Mouse (Mus musculus) lung, postnatal 25 days (tissue): ENCODE results near the gene Gm10037.
"Not testable (repeated sequence)": the region's sequence is repeated elsewhere in the genome, so short reads cannot be mapped to it uniquely, and the experiment has no call there.

Experiments used
- DNase-seq: peaks from one replicate; pipeline ENCODE4 v3.0.0; 2022; ENCODE audit warnings: low spot score

Gm10037 gene

DNA sequence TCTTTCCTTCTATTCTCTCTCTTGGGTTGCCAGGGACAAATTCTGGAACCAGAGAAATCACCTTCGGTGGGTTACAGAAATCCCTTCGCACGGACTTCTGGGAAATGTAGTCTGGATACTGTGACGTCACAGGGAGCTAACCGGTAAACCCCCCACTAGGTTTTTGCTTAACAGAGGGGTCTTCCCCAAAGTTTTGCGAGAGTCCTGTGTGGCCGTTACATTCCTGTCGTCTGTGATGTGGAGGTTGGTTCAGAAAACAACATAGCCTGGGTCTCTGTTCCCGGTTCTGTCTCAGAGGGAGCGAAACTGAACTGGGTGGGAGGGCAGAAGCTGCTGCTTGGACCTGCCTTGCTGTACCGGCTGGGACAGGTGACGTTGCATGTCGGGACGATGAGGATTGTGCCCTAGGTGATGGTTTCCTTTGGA is at the start of gene Gm10037:
Gene Gm10037, plus strand, starts transcription at position 196 of the 426 bp plus-strand sequence.
- peak; percentile 64 for DNase-seq

DNA sequence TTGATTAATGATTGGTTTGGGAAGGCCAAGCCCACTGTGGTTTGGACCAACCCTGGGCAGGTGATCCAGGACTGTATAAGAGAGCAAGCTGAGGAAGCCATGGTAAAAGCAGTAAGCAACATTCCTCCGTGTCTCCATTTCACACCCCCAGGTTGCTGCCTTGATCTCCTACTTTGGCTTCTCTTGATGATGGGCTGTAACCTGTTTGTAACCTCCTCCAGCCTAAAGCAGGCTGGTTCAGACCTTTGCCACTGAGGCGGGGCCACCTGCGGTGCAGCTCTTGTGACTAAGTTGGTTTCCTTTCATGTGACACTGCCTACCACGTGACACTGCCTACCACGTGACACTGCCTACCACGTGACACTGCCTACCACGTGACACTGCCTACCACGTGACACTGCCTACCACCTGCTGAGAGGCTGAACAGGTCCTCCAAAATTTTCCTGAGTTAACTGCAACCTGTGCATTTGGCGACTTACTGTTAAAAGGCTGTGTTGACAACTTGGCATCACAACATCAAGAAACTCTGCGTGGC is 38.9 kb upstream of the Gm10037 start:
- DNase-seq: no peak

DNA sequence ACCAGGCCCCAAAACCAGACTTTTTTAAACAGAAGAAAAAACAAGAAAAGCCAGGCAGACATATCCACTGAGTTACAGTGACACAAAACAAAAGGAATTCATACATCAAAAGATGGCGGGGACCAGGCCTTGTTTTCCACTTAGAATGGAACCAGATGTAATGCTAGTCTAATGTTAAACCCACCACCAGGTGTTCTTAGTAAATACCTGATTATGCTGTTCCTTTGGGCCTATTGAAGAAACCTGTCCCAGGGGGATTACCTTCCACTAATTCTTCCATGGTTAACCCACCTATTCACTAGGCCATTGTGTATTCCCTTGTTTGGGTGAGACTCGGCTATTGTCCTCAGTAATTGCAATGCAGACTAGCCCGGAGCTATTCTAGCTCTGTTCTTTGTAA is 32.3 kb upstream of the Gm10037 start:
- no peak for DNase-seq

DNA sequence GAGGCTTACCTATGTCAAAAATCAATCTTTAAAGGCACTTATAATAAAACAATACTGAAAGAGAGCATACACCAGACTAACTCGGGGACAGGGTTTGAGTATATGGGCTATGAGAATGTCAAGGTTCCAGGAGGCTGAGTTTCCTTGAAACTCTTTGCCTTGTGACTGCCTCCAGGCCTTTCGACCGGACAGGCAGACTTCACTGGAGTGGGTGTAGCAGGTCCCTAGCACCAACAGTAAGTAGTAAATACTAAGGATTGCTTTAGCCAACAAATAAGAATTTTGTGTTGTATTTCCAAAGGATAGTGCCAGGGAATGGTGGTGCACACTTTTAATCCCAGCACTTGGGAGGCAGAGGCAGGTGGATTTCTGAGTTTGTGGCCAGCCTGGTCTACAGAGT is 31.8 kb upstream of the Gm10037 start:
- not testable (repeated sequence) for DNase-seq

DNA sequence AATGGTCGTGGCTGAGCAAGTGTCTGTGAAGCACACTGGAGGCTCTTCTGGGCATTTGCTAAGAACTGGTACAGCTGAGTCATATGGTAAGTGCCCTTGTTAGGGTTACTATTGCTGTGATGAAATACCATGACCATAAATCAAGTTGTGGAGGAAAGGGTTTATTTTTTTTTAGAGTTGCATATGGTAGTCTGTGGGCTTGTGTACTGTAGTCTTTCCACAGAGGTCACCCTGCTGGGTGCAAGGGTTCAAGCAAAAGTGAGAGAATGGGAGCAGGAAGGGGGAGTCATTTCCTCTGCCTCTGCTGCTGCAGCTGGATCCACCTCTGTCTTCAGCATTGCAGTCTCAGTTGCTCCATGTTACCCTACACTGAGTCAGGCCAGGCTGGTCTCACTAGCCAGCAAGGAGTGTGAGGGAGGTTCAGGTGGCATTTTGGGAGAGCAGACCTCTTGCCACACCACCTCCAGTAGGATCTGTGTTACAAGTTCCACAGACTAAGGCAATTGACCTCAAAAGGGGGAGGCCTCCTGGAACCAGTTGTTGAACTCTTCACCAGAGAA is 19.2 kb upstream of the Gm10037 start:
- DNase-seq: no peak

DNA sequence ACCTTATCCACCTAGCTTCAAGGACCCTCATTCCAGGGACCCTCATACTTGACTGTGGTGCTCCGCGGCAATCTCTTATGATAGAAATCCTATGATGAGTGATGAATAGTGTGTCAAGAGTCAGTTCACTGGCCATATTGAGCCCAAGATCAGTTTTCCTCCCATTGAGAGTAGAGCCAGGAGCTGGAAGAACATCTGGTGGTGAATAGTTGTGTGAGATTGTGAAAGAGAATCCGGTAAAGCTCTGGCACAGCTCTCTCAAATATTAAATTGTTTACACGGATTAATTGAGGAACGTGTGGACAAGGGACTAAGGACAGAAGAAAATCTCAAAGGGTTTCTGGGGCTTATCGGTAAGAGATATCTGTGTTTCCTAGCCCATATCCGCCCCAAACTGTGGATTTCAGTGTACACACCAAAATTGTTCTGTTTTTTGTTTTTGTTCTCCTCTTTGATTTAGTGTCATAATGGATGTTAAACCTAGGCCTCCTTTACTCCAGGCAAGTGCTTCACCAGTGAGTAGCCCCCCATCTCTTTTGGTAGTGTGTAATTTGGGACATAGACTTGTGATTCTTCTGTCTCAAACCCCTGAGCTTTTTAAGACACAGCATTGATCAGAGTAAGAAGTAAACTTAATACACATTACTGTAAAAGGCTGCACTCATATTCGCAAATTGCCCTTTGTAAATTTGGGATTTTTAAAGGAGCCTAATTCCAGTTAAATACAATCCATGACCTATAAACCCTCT is 17.8 kb upstream of the Gm10037 start:
- DNase-seq: no peak

DNA sequence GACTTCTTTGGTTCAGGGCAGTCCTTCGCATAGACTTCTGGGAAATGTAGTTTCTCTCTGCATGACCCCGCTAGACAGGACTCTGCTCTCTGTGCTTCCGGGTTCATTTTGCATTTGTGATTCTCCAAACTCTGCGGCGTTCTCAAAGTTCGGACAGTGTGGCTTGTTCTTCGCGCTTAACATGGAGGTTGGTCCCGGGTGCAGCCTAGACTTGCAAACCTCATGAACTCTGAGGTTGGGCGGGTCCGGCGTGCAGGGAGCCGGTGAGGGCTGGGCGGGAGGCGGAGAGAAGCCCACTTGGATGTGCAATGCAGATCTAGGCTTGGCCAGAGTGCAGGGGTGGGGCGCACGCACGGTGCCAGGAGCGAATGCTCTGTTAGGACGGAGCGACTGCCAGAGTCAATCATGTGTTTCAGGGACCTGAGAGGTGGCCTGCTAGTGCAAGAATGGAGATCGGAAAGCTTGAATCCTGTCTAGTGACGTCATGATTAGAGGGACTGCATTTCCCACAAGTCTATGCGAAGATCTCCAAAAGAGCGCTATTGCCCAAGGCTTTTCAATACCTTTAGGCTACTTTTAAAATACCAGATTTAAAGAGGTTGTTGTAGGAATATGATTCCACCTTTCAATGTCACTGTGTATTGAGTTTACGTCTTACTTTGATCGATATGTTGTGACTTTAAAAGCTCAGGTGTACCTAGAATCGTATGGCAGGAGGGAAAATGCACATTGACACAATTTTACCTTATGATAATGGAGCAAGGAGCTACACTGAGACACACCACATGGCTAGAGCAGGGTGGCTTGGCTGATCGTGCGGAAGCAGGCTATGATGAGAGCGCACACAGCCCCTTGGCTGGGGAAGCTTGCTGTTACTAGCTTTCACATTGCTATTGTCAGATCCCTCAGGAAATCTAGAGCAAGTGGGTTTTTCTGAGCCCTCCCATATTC is 16.9 kb upstream of the Gm10037 start, which contains the start of gene Zfp273:
Gene Zfp273, plus strand, starts transcription at position 31 of the 951 bp plus-strand sequence.
- peak; percentile 89 for DNase-seq

DNA sequence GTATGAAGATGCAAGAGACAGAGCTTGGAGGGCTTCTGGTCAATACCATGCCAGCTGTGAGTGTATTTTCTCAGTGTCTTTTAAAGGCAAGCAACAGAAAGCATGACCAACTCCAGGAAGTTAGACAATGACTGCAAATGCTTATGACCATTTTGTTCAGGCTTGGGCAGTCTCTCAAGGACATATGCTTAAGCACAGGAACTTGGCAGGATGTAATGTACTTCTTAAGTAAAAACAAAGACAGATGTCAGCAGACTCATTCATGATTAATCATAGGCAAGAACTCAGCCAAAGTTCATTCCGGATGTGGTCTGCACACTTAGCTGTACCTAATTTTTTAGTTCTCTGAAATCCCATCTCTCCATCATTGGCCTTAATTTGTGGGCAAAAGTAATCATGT is 12.3 kb upstream of the Gm10037 start:
- DNase-seq: no peak

DNA sequence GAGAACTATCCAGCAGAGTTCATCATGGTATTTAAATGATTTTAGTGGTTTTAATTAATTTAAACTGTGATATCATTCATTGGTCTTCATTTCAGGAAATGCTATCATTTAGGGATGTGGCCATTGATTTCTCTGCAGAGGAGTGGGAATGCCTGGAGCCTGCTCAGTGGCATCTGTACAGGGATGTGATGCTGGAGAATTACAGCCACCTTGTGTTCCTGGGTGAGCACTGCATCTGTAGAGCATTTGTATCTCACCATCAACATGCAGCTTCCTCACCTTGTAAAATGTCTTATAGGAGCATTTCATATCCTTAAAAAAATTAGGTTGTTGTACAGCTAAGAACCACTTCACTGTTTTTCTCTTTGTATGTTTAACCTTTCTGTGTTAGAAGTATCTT is 2.2 kb downstream of the Gm10037 start:
- not testable (repeated sequence) for DNase-seq

DNA sequence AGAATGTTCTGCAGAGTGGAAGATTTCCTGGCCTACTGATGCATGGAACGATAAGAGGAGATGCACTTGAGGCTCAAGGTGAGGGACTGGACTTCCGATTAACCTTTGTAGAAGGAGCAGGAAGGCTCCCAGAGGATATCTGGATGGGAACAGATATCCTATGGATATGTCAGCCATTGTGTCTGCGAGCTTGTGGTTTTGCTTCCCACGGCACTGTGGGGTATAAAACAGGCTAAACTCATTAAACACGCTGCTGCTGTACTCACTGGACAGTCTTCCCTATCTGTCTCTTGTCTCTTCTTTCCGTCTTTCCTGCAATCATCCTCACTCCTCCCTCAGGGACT is 12.8 kb downstream of the Gm10037 start:
- DNase-seq: no peak

DNA sequence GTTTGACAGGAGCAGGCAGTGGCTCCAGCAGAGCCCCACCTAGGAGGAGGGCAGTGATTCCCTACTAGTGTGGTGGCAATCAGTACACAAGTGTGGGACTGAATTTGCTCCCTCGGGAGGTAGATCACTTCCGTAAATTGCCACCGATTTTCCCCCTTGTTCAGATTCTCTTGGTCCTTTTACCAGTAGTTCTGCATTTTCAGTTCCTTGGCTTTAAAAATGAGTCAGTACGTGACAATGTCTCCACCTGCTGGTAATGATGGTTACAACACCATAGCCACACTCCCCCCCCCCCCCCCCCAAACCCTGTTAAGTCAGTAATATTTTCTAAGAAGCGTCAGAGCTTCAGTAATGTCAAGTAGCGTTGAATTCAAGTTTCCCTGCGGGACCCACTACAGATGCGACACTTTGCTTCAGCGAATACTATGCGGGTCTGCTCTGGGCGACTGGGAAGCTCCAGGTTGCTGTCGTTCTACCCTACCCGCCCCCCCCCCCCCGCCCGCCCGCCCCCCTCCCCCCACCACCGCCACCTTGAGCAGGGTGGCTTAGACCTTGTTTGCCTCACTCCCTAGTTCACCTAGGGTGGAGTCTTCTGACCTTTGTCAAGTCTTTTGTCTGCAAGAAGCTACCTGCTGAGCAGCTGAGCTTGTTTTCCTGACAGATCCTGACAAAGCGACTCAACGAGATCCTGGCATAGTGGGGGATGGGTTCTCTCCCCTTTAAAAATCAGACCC is 13.4 kb downstream of the Gm10037 start:
- peak; percentile 63 for DNase-seq

DNA sequence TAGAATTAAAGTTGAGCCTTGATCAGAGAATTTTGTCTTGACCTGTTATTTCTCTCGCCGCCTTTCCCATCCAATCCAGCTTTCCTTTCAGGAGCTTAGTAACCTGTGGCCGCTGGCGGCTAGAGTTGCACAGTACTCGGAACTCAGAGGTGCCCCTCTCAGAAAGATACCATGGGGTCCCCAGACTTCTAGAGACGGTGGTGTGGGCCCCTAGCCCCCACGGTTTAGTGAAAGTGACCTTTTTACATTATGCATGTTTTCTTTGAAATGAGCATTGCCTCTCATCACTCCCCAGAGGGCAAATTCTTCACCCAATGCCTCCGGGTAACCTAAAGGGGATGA is 13.9 kb downstream of the Gm10037 start:
- DNase-seq: no peak

DNA sequence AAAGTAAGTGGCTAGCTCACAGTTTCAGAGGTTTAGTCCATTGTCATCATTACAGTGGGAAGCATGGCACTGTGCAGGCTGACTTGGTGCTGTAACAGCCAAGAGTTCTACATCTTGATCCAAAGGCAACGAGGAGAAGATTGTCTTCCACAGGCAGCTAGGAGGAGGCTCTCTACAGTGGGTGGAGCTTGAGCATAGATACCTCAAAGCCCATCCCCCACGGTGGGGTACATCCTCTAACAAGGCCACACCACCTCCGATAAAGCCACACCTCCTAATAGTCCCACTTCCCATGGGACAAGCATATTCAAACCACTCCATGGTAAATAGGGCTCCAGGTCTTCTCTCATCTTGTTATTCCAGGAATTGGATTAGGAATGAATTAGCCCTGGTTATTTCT is 19.5 kb downstream of the Gm10037 start:
- DNase-seq: no peak

DNA sequence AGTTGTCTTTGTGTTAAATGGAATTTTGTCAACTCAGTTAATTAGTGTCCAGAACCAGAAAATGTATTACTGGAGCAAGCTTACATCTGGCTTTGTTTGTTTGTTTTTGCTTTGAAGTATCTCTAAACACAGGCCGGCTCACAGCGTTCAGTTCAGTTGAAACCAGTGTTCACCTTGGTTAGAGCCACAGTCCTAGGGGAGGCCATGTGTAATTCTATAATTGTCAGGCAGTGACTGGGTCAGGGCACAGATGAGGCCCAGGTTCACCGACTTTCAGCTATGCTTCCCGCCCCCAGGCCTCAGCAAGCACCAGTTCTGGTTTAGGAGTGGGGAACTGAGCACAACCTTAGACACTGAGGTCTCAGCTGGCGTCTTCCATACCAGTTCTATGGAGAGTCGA is 22.2 kb downstream of the Gm10037 start:
- no peak for DNase-seq

DNA sequence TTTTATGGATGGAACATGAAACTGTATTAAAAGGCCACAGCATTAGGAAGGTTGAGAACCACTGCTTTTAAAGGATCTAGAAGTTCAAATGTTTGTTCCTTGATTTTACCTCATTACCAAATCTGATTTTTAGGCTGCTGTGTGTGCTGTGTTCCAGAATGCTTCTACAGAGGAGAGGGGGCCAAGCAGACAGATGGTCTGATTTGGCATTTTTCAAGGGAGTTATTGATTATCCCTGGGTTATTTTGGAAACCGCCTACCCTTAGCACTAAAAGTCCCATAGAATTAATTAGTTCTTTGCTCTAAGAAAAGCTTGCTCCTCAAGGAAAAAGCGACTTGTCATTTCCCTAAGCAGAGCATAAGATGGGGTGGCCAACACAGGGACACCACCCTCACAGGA is 23.1 kb downstream of the Gm10037 start:
- no peak for DNase-seq

DNA sequence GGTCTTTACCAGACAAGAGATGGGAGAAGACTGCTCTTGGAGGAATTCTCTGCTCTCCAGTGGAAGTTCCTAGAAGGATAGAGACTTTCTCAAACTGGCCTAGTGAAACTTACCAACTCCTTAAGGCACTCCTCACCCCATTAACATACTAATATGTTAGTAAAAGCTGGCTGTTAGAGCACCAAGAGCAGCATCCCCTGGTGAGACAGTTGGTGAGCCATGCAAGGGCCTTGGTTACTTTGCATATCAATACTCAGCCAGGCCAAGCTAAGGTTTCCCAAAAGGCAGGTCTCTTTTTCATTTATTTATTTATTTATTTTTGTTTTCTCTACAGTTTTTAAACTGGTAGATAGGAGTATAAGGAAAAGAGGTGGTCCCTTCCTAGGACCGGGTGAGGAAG is 26.4 kb downstream of the Gm10037 start:
- DNase-seq: no peak

DNA sequence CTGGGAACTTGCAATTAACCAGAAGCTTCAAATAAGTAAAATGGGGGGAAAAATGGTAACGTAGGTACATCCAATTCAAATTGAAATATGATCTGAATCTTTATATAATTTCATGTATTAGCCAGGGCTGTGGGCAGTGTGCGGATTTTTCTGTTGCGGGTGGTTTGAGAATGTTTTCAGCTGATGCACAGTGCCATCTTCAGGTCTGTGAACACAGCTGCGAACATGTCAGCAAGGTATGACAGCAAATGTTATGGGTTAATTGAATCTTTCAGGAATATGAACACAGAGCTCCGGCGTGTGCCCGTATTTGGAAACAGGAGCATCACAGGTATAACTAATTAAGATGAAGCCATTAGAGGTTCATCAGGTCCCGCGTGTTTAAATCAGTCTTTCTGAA is 31.6 kb downstream of the Gm10037 start:
- no peak for DNase-seq

DNA sequence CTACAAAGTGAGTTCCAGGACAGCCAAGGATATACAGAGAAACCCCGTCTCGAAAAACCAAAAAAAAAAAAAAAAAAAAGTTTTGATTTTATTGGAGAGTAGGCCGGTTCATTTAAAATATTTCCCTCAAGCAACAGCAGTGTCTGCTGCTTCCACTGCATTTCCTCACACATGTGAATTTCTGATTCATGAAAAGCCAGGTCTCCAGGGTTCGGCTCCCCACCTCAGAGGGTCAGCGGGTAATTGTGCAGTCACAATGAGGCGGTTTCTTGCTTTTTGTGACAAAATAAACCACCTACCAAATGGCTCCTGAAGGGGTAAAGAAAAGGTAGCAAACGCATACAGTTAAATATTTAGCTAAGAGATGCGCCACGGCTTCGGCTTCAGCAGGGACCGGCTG is 32.1 kb downstream of the Gm10037 start, which contains the start of gene BC048507:
Gene BC048507, plus strand, starts transcription at position 301 of the 400 bp plus-strand sequence.
- no peak for DNase-seq

DNA sequence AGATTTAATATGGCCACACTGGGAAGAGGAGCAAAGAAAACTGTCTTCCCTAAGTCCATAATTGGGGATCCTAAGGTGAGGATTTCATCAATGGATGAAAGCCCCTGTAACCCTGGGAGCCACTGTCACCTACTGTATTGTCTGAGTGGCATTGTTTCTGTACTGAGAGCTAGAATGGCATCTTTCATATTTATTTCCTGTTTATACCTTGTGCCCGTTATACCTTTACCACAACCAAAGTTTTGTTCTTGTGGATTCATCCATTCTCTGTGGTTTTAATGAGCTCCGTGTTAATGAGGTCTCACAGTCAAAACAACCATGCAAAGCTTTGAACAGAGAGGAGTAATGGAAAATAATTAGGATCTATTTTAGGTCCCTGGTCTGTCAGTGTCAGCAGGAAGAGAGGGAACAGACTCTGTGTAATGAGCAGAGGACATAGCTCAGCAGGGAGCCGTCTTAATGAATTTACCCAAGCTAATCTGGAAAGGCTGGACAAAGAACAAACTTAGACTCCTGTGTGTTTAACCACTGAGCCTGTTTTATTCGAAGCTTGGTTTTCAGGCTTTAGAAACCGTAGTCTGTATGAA is 34.0 kb downstream of the Gm10037 start:
- DNase-seq: no peak

DNA sequence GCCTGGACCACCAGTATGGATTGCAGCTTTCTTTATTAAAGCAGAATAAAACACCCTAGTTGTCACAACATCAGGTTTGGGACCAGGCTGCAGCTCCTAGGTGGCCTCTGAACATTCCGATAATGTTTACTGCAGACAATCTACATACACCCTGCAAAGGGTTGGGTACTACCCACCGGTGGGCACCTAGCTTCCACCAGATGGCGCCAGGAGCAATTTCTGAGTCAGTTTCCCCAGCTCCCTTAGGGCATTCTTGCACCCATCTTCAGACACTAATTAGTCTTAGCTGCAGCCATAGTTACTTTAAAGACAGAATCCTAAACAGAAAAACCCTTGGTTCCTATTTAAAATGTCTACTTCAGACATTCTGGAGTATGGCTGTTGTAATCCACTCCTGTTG is 37.0 kb downstream of the Gm10037 start:
- no peak for DNase-seq

DNA sequence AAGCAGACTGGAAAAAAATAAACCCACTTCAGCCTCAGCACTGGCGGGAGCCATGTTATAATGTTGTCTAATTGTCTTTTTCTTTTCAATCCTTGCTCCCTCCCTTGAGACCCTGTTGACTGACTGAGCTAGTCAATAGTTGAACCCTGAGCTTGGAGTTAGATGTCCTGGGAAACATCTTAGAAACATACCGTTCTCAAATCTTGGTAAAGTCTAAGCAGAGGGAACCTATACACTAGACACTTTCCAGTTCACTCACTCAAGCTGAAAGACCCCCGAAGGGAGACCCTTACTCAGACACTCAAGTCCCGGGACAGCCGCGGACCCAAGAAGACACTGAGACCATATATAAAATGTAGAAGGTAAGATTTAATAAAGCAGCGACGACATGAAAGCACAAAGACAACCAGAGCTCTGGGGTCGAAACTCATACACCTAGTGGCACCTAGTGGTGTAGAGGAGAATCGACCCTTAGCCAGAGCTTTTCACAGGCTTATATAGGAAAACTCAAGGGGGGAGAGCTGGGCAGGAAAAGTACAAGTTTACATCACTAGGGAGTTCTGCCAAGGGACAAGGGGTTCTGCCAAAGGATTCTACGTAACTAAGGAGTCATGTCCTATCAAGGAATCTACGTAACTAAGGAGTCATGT is 45.3 kb downstream of the Gm10037 start:
- DNase-seq: not testable (repeated sequence)
